Mouse (Mus musculus) bone marrow macrophage, adult 2 months (primary cell): Measurements from ENCODE around the gene Amigo2.

Source experiments
- CTCF ChIP-seq: IDR thresholded peaks from 2 replicates; pipeline ENCODE4 v1.5.1; 2012; ENCODE audit warnings: low read depth, mild to moderate bottlenecking, low read length, moderate library complexity
- POLR2A ChIP-seq: IDR thresholded peaks from 2 replicates; pipeline ENCODE4 v1.6.1; 2012; ENCODE audit warnings: mild to moderate bottlenecking, low read depth, low read length, borderline replicate concordance

- TF ChIP-seq POLR2A (no peak), CTCF (no peak)
Measured at GRCm38 (mm10) chr15:97276660-97277153, 29.6 kb upstream of the Amigo2 start.
